Mouse (Mus musculus): ENCODE data around the gene A730046J19Rik.

Gene A730046J19Rik

DNA sequence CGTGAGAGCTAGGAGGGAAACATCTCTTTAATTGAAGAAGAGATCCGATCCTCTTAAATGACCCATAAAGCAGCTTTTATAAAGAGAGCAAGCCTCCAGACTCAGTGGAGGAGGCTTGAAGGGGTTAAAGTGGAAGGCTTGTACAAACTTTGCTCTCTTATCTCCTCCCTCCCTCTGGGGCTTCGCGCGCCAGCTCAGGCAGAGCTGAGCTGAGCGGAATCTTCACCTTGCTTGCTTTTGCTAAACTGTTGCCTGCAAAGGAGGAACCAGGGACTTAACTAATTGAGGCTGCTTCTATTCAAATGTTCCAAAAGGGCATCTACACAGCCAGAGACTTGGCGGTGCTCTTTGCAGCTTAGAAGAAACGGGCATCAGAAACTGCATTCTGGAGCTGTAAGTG, at the start of gene A730046J19Rik:
A730046J19Rik (plus strand) TSS at position 173 of the 400 bp plus-strand sequence.
- TF ChIP-seq GATA4 (IDR thresholded peaks at IDR 0.05; ENCODE audit: insufficient replicate concordance, low read length): no peak

DNA sequence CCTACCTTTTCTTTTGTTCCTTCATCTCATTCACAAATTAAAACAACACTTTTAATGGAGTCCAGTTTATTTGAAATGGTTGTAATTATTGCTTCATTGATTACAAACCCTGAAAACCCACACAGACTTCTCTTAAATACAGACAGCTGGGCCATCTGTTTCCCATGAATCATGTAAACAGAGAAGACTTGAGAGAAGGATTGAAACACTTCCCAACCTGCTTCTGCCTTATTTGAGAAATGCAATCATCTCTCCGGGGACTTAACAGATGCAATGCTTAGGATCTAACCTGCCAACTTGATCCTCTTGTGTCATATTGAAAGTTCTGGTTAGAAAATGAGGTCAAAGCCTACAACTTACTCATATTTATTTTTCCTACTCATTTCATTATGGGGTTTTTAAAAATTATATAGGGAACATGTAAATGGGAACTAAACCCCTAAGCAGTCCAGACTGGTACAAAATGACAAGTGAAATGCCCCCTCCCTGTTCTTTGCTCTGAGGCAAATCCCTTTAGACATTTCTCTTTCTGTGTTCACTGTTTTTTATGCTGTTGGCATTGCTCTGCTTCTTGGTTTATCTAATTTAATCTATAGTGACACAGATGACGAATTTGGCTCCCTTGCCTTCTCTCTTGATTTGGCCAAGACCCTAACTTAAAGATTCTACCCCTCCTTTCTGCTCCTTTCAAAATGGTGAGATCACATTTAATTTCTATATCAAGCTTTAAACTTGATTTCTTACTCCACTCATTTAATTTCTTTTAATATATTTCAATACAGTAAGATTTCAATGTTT, 48.7 kb upstream of the A730046J19Rik start:
- TF ChIP-seq GATA4 (IDR thresholded peaks at IDR 0.05; ENCODE audit: insufficient replicate concordance, low read length): no peak

DNA sequence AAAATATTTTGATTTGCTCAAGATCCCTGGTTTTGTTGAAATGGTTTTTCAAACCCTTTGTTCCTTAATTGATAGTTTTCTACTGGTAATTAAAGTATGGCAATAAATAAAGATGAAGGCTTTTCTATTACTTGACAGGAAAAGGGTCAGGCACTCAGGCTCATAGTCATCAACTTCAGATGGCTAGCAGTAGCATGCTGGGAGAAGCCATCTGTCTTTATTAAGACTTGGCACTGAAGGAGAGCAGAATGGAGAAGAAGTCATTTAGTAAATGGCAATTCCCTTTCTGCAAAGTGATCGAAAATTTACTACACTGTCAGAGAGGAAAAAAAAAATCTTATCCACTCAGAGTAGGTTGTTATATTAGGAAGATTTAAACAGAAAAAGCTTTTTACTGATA, 17.2 kb upstream of the A730046J19Rik start:
- no peak for TF ChIP-seq GATA4 (IDR thresholded peaks at IDR 0.05; ENCODE audit: insufficient replicate concordance, low read length)

DNA sequence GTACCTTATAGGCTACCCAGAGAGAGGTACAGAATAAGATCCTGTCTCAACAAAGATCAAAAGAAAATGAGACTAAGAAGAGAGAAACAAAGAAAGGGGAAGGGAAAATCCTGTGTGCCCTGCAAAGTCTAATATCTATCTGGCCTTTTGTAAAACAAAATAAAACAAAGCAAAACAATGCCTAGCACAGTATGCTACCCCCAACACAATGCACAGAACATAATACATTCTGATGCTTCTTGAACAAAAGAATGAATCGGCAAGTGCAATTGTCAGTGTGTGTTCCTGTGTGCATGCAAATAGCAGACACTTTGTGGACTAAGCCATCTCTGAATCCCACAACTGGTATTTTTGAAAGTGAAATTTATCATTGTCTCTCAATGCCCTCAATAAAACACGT, 3.5 kb upstream of the A730046J19Rik start:
- no peak for TF ChIP-seq GATA4 (IDR thresholded peaks at IDR 0.05; ENCODE audit: insufficient replicate concordance, low read length)

DNA sequence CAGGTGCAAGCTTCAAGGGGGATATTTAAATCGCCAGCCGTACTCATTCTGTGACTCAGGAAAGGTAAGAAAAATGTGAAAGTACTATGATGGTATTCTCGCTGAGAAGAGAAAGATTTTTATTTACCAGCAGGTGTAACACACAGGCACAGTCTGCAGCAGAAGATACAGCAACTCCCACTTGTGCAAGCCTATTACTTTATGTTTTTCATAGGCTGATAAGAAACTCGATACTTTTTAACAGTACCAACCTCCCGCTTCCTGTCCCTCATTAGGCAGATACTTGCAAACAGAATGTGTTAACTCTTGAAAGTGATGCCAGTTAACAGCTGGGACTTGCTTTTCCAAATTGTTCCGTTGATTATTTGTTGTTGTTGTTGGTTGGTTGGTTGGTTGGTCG, 616 bp downstream of the A730046J19Rik start:
- no peak for TF ChIP-seq GATA4 (IDR thresholded peaks at IDR 0.05; ENCODE audit: insufficient replicate concordance, low read length)

DNA sequence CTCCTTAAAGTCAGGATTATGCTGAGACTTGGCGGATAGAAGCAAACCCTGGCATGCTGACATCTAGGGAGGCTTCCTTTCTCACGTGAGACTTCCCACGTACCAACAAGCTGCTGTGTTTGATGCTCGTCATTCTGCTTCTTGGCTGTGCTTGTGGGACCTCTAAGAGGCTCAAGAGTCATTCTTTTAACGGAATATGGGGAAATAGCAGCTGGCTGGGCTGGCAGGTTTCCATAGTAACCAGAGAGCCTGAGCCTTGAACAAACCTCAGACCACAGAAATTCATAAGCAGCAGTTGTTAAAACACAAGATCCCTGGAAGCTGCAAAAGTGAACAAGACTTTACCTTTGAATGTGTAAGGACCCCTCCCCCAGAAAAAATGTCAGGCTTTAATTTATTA, 9.4 kb downstream of the A730046J19Rik start:
- no peak for TF ChIP-seq GATA4 (IDR thresholded peaks at IDR 0.05; ENCODE audit: insufficient replicate concordance, low read length)

Data from liver, adult (tissue).